Mouse (Mus musculus) kidney, adult 11 months (tissue): Measurements from ENCODE around the gene Sesn3.
A peak's percentile ranks its signal among the peaks of the same experiment; 100 is the strongest.
"Not testable (repeated sequence)": the region's sequence is repeated elsewhere in the genome, so short reads cannot be mapped to it uniquely, and the experiment has no call there.

Source experiments
- DNase-seq: peaks from one replicate; pipeline ENCODE4 v3.0.0; 2022

Gene Sesn3

DNA sequence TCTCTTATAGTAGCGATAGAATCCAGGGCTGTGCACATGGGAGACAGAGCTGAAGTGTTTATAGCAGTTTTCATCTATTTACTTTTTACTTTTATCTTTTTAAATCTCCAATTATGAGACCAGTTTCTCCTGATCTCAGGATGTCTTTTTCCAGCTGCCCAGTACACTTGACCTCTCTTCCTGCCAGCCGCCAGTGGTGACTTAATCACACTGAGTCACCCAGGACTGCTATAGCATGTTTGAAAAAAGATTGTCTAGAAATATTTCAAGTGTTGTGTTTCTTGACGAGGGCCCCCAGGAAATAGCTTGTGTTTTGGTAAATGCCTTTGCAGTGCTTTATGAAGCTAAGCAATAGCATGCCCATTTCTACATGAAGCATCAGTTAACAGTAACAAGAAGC lies 10.2 kb downstream of the Sesn3 start:
- no peak for DNase-seq

DNA sequence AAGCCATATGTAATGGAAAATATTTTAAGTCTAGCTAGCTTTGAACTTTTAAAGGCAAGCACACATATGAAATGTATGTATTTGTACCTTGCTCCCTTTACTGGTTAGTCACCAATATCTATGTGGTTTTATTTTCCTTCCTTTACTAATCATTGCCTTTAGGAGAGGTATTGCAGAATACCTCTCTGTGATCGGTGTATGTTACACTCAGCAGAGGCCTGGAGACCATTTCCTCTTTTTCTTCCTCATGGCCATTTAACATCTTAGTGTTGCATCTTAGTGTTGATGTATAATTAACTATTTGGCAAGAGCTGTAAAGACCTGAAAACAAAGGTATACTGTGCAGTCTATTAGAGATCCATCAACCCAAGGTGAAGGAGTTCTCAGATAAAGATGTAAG lies 12.4 kb downstream of the Sesn3 start:
- no peak for DNase-seq

DNA sequence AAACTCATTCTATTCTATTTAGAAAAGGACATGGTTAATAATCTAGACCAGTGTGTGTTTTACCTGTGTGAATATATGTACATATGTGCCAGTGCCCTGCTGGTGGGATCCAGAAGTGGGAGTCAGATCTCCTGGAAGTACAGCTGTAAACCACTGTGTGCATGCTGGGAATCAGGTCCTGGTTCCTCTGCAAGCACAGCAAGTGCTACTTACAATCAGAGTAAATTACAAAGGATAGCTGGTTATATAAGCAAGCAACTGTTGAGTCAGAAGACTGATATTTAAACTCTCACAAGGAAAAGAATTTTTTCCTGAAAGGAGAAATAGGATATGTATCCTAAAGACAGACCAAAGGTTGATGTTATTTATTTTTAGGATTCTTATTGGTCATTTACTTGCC lies 13.6 kb downstream of the Sesn3 start:
- DNase-seq: no peak

DNA sequence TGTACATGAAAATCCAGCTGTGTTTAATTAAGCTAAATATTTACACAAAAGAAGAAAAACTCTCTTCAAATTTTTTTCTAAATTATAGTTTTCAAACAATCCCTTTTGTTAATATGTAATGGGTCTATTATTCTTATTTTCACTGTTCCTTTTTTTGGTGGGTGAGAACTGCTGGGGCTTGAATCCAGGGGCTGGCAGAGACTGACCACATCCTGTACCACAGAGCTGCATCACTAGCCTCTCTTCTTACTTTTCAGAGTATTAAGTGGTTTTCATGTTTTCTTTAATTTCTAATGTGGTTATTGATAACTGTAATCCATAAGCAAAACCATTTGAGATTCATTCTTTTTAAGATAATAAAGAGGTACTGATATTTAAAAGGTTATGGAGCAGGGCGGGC lies 19.0 kb downstream of the Sesn3 start:
- DNase-seq: no peak

DNA sequence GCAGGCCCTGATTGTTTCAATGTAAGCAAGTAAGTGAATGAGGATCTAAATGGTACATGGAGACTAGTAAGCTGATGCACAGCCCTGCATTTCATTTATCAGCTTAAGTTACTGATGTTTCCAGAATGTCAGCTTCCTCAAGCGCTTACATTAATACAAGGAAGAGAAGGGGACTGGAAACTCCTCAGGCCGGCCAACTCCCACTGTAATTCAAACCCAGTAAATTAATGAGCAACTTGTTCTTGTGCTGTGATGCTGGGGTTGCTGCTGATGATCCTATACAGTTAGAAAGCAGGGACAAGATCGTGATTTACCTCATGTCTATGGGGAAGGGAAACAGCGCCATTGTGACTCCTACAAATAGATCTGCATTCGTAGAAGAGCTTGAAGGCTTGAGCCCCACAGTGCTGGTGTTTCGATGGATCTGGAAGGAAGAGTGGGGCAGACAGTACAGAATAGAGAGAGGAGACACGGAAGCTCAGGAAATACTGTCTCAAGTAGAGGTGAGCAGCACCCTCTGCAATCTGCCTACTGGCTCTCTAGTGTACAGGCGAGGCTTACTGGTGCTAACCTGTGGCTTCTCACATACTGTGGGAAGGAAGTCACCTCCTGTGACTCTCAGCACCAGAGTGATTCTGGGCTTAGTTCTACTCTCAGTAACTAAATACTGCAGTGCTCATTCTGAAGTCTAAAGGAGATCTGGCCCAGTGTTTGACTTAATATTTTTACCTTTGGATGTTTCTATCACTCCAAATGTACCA lies 21.0 kb downstream of the Sesn3 start:
- no peak for DNase-seq

DNA sequence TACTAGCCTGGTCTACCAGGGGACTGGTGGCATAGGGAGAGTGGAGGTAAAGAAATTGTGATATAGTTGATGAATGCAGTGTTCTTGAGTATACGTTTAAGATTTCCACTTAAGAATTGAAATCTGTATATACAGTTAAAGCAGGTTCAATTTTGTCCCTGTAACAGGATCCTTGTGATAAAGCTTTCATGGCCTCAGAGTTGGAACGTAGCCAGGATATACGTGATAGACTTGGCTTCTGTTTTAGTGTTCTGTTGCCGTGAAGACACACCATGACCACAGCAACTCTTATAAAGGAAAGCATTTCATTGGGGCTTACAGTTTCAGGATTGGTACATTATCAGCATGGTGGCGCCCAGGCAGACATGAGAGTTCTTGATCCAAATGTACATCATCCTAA lies 22.3 kb downstream of the Sesn3 start:
- no peak for DNase-seq

DNA sequence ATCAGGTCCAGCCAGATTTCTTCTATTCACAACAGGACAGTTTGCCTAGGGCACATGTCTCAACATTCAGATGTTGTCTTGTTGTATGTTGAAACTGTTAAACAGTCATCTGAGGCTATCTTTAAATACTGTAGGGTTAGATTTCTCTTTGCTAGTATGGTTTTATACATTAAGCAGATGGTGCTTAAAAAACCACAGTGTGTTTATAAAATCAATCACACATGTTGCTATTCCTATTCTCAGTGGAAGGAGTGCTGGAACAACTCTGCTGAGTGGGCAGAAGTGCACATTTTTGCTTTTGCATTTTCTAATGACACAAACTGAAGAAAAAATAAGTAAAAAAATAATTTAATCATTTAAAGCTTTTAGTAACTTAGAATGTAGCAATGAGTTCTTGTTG lies 25.0 kb downstream of the Sesn3 start:
- no peak for DNase-seq

DNA sequence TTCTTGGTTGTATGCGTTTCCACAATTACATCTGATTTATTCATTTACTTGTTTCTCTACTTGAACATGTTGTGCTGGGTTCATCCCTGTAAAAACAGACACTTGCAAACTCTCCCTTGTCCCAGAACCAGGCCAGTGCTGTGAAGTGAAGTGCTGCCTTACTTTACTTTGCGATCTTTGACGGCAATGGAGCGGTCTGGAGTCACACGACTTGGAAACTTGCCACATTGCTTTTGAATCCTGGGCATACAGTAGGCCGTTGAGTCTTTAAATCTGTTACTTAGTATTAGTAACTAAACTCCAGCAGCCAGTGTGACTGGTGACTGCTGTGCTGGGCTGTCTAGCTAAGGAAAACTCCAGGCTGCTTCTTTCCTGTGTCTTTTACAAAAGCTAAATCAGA lies 25.9 kb downstream of the Sesn3 start:
- DNase-seq: no peak

DNA sequence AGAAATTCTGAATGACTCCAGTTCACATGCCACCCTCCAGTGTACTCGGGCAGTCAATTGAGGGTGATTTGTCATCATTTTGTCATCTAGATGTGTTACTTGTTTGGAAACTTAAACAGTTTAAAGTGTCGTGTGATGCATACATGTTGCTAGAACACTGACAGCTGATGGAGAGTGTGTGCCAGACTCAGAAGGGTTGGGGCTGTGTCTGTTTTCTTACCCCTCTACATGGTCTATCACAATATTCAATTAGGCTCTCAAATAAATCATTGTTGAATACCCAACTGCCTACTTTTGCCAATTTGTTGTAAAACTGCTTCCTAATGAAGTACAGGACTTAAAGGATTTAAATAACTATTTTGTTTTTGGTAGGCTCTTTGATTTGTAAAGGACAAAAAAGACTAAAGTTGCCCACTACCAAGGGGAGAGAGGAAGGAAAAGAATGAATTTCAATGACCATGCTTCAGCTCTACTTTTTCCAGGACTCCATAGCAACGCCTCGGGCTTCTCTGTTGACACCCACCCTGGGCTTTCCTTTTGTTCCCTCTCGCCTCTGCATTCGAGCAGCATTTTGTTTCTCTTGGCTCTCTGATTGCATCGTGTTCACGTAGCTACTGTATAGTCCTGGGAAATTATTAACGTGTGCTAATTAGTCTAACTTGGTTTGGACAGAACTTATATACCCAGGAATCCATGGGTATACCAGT lies 29.5 kb downstream of the Sesn3 start:
- DNase-seq: no peak

DNA sequence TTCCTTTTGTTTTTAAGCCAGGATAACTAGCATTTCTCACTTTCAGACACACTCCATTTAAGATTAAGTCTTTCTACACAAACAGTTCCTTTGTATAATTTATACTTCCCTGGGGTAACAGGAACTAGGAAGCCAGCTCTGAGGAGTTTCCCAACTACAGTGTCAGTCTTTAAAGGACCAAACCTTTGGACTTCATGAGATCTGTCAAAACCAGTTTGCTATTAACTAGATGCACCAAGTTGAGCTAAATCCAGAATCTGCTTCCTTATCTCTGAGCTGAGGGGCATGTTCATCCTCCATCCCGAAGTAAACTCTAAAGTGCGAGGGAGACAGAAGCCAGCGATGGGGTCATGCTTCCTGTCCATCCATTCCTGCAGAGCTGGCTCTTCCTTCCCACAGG lies 32.5 kb downstream of the Sesn3 start:
- peak; percentile 8 for DNase-seq

DNA sequence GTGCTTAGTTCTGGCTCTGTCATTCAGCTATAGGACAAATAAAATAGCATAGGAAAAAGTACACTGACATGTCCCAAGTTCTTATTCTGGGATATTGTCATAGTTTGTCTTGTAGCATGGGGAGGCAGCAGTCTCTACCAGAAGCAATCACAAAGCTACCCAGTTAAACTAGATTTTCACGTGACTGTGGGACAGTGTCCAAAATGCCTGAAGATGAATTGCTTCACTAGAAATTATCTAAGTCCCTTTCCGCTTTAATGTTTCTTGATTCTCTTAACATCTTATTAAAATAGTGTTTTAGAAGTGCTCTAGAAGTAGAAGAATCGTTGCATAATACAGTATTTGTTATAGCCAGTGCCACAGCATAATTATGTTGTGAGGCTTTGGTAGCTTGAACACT lies 39.1 kb downstream of the Sesn3 start:
- no peak for DNase-seq

DNA sequence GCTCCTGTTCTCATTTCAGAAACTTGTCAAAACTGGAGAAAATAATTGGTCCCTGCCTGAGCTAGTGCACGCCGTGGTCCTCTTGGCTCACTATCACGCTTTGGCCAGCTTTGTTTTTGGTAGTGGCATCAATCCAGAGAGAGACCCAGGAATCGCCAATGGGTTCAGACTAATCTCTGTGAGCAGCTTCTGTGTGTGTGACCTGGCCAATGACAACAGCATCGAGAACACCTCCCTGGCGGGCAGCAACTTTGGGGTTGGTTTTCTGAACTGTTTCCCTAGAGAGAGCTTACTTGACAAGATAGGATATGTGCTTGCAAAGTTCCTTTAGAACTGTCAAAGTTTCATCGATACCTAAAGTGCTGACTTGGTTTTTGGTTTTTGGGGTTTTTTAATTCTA lies 39.6 kb downstream of the Sesn3 start:
- DNase-seq: no peak

DNA sequence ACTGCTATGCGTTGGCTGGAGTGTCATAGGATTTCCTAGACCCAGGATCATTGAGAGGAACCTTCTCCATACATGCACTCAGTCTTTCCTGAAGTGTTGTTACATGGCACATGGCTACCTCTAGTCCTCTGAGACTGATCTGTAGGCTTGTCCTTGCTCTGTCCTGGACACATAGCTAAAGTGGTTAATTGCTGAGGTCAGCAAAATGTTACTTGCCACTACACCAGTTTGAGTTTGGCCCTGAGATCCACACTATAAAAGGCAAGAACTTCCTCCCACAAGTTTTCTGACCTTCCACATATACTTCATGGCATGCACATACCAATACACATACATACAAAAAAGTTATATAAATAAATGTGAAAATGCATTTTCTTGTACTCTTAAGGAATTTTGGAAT lies 41.8 kb downstream of the Sesn3 start:
- no peak for DNase-seq

DNA sequence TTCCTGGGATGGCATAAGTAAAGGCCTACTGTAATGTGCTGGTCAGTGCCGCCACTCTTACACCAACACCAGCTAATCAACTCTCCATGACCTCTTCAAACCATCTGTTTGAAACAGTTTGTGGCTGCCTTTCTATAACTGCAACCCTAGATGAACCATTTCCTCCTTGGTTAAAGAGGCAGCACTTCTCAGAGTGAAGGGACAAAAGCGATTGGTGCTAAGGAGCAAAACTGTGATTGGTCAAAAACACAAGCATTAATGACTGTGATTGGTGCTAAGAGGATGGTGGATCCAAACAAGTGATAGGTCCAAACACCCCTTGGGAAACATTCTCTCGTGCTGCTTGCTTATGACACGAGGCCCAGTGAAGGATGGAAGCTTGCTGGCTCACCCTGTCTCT lies 61.0 kb downstream of the Sesn3 start:
- no peak for DNase-seq

DNA sequence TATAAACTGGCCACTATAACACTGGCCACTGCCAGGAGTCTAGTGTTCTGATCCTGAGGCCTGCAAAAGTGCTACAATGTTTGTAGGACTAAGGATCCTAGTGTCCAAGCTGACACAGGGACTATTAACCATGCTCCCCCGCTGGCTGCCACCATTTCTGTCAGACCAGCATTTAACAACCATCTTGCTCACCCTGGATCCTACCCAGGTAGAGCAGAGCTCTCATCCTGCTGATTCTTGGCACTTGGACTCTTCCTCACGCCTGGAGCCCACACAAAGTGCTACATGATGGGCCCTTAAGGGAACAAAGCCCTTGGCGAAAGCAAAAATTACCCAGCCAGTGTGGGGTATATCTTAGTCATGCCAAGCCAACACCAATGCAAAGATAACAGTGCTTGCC lies 62.0 kb downstream of the Sesn3 start:
- no peak for DNase-seq

DNA sequence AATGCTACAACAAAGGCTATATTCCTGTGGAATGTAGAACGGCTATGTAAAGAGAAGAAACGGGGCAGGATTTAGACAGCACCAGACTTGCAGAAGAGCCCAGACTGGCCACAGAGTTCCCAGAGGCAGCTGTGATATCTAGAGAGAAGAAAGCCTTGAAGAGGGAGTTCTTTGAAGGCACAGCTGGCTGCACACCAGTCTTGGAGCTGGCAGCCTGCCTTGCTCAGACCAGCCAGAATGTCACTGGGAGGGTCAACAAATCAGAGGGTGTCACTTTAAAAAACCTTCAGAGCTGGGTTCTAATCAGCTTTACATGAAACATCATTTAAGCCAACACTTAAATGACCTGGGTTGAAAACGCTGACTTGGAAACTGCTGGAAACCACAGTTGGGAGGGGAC lies 63.8 kb downstream of the Sesn3 start:
- no peak for DNase-seq

DNA sequence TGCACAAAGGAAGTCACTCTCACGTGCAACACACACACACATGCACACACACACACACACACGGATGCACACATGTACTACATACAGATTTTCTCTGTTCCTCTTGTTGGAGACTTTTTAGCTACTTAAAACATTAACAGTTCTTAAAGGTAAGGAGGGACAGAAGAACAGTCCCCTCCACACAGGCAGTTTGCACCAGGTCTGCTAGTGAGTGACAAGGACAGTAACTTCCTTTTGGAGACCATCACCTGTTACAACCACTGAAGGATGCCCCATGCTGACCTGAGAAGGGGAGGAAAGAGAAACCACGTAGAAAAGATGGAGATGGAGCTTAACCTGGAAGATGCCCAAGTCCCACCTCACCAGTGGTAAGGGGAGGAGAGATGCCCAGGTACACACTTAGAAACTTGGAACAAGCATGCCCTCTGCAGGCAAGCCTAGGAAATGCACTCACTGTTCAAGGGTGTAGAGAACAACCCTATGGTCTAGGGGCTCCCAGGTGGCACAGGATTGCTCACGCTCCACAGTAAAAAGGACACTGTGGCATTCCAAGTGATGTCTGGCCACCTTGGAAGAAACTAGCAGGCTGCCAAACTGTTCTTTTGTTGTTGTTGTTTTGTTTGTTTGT lies 67.3 kb downstream of the Sesn3 start:
- peak; percentile 57 for DNase-seq

DNA sequence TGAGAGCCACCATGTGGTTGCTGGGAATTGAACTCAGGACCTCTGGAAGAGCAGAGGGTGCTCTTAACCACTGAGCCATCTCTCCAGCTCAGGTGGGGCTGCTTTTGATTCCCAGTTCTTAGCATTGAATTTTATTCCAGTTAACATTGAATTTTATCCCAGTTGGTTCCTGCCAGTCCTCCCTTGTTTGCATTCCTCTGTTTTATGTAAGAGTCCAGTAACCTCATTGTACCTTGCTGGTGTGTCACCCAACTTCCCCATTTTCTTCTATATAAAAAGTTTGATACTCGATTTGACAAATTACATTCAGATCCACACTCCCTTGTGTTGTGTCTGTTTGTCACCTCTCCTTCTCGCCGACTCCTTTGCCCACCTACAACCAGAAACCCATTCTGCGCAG lies 71.0 kb downstream of the Sesn3 start:
- not testable (repeated sequence) for DNase-seq

DNA sequence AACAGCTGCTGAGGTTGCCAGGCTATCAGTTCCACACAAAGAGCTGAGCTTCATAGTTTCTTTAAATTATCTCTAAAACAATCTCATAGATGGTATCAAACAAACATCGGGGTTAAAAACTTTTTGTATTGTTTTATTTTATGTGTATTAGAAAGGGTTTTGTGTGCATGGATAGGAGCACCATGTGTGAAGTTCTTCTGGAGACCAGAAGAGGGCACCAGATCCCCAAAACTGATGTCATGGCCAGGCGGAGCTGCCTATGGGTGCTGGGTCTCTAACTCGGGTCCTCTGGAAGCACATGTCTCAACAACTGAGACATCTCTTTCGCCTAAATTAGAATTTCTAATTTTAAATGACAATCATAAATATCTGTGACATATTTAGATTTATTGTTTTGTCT lies 73.5 kb downstream of the Sesn3 start:
- DNase-seq: no peak

DNA sequence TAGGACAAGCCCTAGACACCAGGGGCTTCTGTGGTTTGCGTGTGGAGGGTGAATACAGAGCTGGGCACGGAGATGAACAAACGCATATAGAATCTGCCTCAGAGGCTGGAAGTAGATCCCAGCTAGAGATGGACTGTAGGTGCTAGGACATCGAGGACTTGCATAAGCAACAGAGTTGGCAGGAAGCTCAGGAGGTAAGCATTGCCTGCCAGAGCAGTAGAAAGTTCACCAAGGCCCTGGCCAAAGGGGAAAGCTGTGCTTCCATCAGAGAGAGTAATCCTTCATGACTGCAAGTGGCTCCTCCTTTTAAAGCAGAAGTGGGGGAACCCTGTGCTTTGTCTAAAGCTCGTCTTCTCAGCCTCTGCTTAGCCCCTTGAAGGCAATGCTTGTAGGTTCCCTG lies 74.5 kb downstream of the Sesn3 start:
- no peak for DNase-seq

DNA sequence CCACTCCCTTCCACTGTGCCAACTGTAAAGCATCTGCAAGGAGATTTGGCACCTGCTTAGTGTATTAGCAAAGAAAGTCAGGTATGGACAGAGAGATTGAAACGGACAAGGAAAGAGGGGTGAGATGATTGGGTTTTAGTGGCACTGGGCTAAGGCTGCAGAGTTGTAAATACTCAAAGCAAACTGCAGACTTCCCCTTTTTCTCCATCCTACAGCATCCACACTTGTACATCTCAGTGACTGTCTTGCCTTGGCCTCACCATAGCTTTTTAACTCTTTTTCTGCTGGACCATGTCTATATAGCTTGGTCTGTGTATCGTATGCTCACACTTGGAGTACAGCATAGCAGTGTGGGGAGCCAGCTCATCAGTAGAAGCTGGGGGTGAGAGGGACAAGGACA lies 75.9 kb downstream of the Sesn3 start:
- no peak for DNase-seq

DNA sequence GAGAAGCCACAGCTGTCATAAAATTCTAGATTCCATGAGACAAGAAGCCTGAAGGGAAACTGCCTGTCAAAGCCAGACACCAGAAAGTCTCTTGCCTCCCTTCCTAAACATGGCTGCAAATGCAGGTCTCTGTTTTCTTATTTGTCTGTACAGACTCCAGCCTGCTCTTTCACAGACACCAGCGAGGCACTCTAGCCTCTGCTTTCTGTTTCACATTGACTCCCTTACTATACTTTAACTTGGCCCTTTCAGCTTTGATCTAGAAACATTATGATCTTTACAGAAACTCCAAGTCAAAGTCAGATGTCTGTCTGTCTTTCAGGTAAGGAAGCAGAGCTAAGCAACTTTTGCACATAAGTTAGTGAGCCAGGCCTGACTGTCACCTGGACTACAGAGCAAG lies 77.5 kb downstream of the Sesn3 start:
- no peak for DNase-seq

DNA sequence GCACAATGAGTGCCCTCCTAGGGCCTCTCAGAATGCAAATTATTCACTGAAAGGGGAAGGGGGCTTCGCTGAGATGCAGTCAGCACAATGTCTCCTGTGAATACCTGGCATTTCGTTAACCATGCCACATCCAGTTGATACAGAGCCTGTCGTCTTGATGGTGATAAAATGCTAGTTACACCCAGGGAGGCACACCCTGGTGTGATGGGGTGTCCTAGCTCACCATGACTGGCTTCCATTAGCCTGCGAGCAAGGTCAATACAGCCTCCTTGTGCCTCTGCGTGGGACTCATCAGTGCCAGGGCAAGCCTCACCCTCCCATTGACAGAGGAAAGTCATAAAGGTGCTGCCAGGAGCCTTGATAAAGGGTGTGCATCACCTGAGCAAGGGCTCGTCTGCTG lies 80.0 kb downstream of the Sesn3 start:
- DNase-seq: no peak

DNA sequence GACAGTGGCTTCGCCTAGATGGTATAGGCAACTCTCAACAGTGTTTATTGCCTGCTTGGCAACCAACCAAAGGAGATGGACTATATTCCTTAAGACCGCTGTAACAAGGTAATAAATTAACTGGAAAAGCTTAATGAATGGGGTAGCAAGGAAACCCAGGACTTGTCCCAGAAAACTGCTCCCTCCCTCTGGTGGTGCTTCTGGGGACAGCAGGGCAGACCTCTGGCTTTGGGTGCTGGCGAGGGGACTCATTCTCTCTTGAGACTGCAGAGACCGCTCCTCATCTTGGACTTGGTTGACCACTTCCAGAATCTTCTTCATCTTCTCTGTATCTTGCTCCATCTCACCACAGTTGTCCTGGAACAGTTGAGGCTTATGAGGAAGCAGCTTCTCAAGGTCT lies 82.2 kb downstream of the Sesn3 start:
- no peak for DNase-seq
